Mouse (Mus musculus): ENCODE measurements around the gene Tspear. TPM values are rescaled to one million over a fixed set of nuclear protein-coding genes. Genes with fewer than 3 reads are reported as not detected.

The Tspear gene
- polyA plus RNA-seq, 1 experiment: 1.3 TPM

- DNase-seq: no peak
- no peak for TF ChIP-seq CTCF (IDR thresholded peaks at IDR 0.05; ENCODE audit: borderline replicate concordance, control insufficient read depth, extremely low read depth, insufficient read depth, low read length, poor library complexity)
- TF ChIP-seq POLR2A (IDR thresholded peaks at IDR 0.05; ENCODE audit: control insufficient read depth, extremely low read depth, insufficient read depth, low read length, poor library complexity): no peak
- no peak within 1 kb of the TSS for H3K27ac ChIP-seq (ENCODE audit: control insufficient read depth, insufficient read depth, low read length)
- H3K4me1 ChIP-seq (replicated peaks; ENCODE audit: control insufficient read depth, insufficient read depth, low read length): no peaks in the 10 kb centered on the region
- H3K4me3 ChIP-seq (ENCODE audit: control insufficient read depth, insufficient read depth, low read length): no peak within 1 kb of the TSS
- WGBS: 68% methylated on average over 5 of the region's 5 CpGs
- H3K27me3 ChIP-seq (ENCODE audit: control insufficient read depth, insufficient read depth, low read length): no peaks in the 10 kb centered on the region
- no peaks in the 10 kb centered on the region for H3K36me3 ChIP-seq (ENCODE audit: control insufficient read depth, insufficient read depth, low read length)
Measured at GRCm38 (mm10) chr10:77811743-77812142, 125.4 kb downstream of the Tspear start, which contains the start of gene Gm9507. TSS of gene Gm9507 (minus strand) at chr10:77811843.

- Histone ChIP-seq H3K27ac (ENCODE audit: control insufficient read depth, insufficient read depth, low read length) (no peak within 1 kb of the TSS), H3K4me3 (ENCODE audit: control insufficient read depth, insufficient read depth, low read length) (no peak within 1 kb of the TSS), H3K27me3 (ENCODE audit: control insufficient read depth, insufficient read depth, low read length) (no peaks in the 10 kb centered on the region), H3K36me3 (ENCODE audit: control insufficient read depth, insufficient read depth, low read length) (no peaks in the 10 kb centered on the region), H3K4me1 (replicated peaks; ENCODE audit: control insufficient read depth, insufficient read depth, low read length) (no peaks in the 10 kb centered on the region)
- WGBS: 60% methylated on average over 4 of the region's 4 CpGs
- no peak for TF ChIP-seq CTCF (IDR thresholded peaks at IDR 0.05; ENCODE audit: borderline replicate concordance, control insufficient read depth, extremely low read depth, insufficient read depth, low read length, poor library complexity)
- no peak for TF ChIP-seq POLR2A (IDR thresholded peaks at IDR 0.05; ENCODE audit: control insufficient read depth, extremely low read depth, insufficient read depth, low read length, poor library complexity)
- DNase-seq: no peak
Measured at GRCm38 (mm10) chr10:77814382-77814781, 128.0 kb downstream of the Tspear start, which contains the start of gene Gm2696. TSS of gene Gm2696 (plus strand) at chr10:77814682.

- peak; percentile 43 for DNase-seq
- Histone ChIP-seq H3K27ac (ENCODE audit: control insufficient read depth, insufficient read depth, low read length) (no peak overlapping the region), H3K27me3 (ENCODE audit: control insufficient read depth, insufficient read depth, low read length) (no peaks in the 10 kb centered on the region), H3K4me1 (replicated peaks; ENCODE audit: control insufficient read depth, insufficient read depth, low read length) (no peaks in the 10 kb centered on the region), H3K4me3 (ENCODE audit: control insufficient read depth, insufficient read depth, low read length) (no peak overlapping the region), H3K36me3 (ENCODE audit: control insufficient read depth, insufficient read depth, low read length) (no peaks in the 10 kb centered on the region)
- TF ChIP-seq CTCF (IDR thresholded peaks at IDR 0.05; ENCODE audit: borderline replicate concordance, control insufficient read depth, extremely low read depth, insufficient read depth, low read length, poor library complexity) (no peak), POLR2A (IDR thresholded peaks at IDR 0.05; ENCODE audit: control insufficient read depth, extremely low read depth, insufficient read depth, low read length, poor library complexity) (no peak)
- WGBS: 32% methylated on average over 5 of the region's 5 CpGs
Measured at GRCm38 (mm10) chr10:77815514-77815913, 129.1 kb downstream of the Tspear start.

- 98% methylated on average over 4 of the region's 4 CpGs for WGBS
- Histone ChIP-seq H3K4me1 (replicated peaks; ENCODE audit: control insufficient read depth, insufficient read depth, low read length) (no peaks in the 10 kb centered on the region), H3K27me3 (ENCODE audit: control insufficient read depth, insufficient read depth, low read length) (no peaks in the 10 kb centered on the region), H3K4me3 (ENCODE audit: control insufficient read depth, insufficient read depth, low read length) (no peak overlapping the region), H3K27ac (ENCODE audit: control insufficient read depth, insufficient read depth, low read length) (no peak overlapping the region), H3K36me3 (ENCODE audit: control insufficient read depth, insufficient read depth, low read length) (no peaks in the 10 kb centered on the region)
- no peak for DNase-seq
- no peak for TF ChIP-seq POLR2A (IDR thresholded peaks at IDR 0.05; ENCODE audit: control insufficient read depth, extremely low read depth, insufficient read depth, low read length, poor library complexity)
- no peak for TF ChIP-seq CTCF (IDR thresholded peaks at IDR 0.05; ENCODE audit: borderline replicate concordance, control insufficient read depth, extremely low read depth, insufficient read depth, low read length, poor library complexity)
Measured at GRCm38 (mm10) chr10:77818523-77818922, 132.2 kb downstream of the Tspear start.

- TF ChIP-seq POLR2A (IDR thresholded peaks at IDR 0.05; ENCODE audit: control insufficient read depth, extremely low read depth, insufficient read depth, low read length, poor library complexity) (no peak), CTCF (IDR thresholded peaks at IDR 0.05; ENCODE audit: borderline replicate concordance, control insufficient read depth, extremely low read depth, insufficient read depth, low read length, poor library complexity) (no peak)
- WGBS: 78% methylated on average over 4 of the region's 4 CpGs
- no peak for DNase-seq
- H3K4me3 ChIP-seq (ENCODE audit: control insufficient read depth, insufficient read depth, low read length): no peak overlapping the region
- H3K36me3 ChIP-seq (ENCODE audit: control insufficient read depth, insufficient read depth, low read length): no peaks in the 10 kb centered on the region
- H3K27me3 ChIP-seq (ENCODE audit: control insufficient read depth, insufficient read depth, low read length): no peaks in the 10 kb centered on the region
- H3K4me1 ChIP-seq (replicated peaks; ENCODE audit: control insufficient read depth, insufficient read depth, low read length): no peaks in the 10 kb centered on the region
- H3K27ac ChIP-seq (ENCODE audit: control insufficient read depth, insufficient read depth, low read length): no peak overlapping the region
Measured at GRCm38 (mm10) chr10:77819203-77819602, 132.8 kb downstream of the Tspear start.

- Histone ChIP-seq H3K4me1 (replicated peaks; ENCODE audit: control insufficient read depth, insufficient read depth, low read length) (no peaks in the 10 kb centered on the region), H3K4me3 (ENCODE audit: control insufficient read depth, insufficient read depth, low read length) (no peak within 1 kb of the TSS), H3K27me3 (ENCODE audit: control insufficient read depth, insufficient read depth, low read length) (no peaks in the 10 kb centered on the region), H3K36me3 (ENCODE audit: control insufficient read depth, insufficient read depth, low read length) (no peaks in the 10 kb centered on the region), H3K27ac (ENCODE audit: control insufficient read depth, insufficient read depth, low read length) (no peak within 1 kb of the TSS)
- 82% methylated on average over 6 of the region's 6 CpGs for WGBS
- TF ChIP-seq CTCF (IDR thresholded peaks at IDR 0.05; ENCODE audit: borderline replicate concordance, control insufficient read depth, extremely low read depth, insufficient read depth, low read length, poor library complexity): no peak
- TF ChIP-seq POLR2A (IDR thresholded peaks at IDR 0.05; ENCODE audit: control insufficient read depth, extremely low read depth, insufficient read depth, low read length, poor library complexity): no peak
- DNase-seq: no peak
Measured at GRCm38 (mm10) chr10:77826951-77827350, 140.6 kb downstream of the Tspear start, which contains the start of gene Krtap10-4. TSS of gene Krtap10-4 (minus strand) at chr10:77827095.

GRCm38 (mm10) chr10:77835647-77836046, 149.3 kb downstream of the Tspear start, which contains the start of gene Krtap10-10:
TSS of gene Krtap10-10 (plus strand) at chr10:77835947.
- TF ChIP-seq CTCF (IDR thresholded peaks at IDR 0.05; ENCODE audit: borderline replicate concordance, control insufficient read depth, extremely low read depth, insufficient read depth, low read length, poor library complexity) (no peak), POLR2A (IDR thresholded peaks at IDR 0.05; ENCODE audit: control insufficient read depth, extremely low read depth, insufficient read depth, low read length, poor library complexity) (no peak)
- no peak for DNase-seq
- no peaks in the 10 kb centered on the region for H3K27me3 ChIP-seq (ENCODE audit: control insufficient read depth, insufficient read depth, low read length)
- no peaks in the 10 kb centered on the region for H3K36me3 ChIP-seq (ENCODE audit: control insufficient read depth, insufficient read depth, low read length)
- H3K27ac ChIP-seq (ENCODE audit: control insufficient read depth, insufficient read depth, low read length): no peak within 1 kb of the TSS
- WGBS: 69% methylated on average over 9 of the region's 9 CpGs
- no peaks in the 10 kb centered on the region for H3K4me1 ChIP-seq (replicated peaks; ENCODE audit: control insufficient read depth, insufficient read depth, low read length)
- no peak within 1 kb of the TSS for H3K4me3 ChIP-seq (ENCODE audit: control insufficient read depth, insufficient read depth, low read length)

Measured in thymus, adult 2 months (tissue).